Mouse (Mus musculus): Measurements from ENCODE around the gene Dock8. TPM values are rescaled to one million over a fixed set of nuclear protein-coding genes. Genes with fewer than 3 reads are reported as not detected.

Gene Dock8
- total and polyA plus RNA-seq, 3 experiments, result 16.1 to 30.1 TPM; not detected in 1

- no peaks in the 10 kb centered on the region; a peak in 1 of 4 replicates for H3K4me1 ChIP-seq (ENCODE audit: control insufficient read depth in 1 of 2, insufficient read depth in 2 of 2, low read length in 2 of 2)
- no peak overlapping the region for H3K4me3 ChIP-seq (ENCODE audit: control insufficient read depth in 1 of 2, insufficient read depth in 1 of 2, low read depth in 2 of 2, low read length in 2 of 2)
- H3K9ac ChIP-seq (ENCODE audit: control insufficient read depth, low read depth, low read length, poor library complexity, severe bottlenecking), result no peak overlapping the region
- no peak overlapping the region for H3K27ac ChIP-seq (ENCODE audit: control insufficient read depth, low read depth, low read length)
- DNase-seq (ENCODE audit: low read depth, low spot score), result no peak
- peaks cover 0 to 25% of the 10 kb centered on the region in 2 experiments; a peak in 3 of 4 replicates for H3K36me3 ChIP-seq (ENCODE audit: control insufficient read depth in 1 of 2, insufficient read depth in 2 of 2, low read length in 2 of 2)
- no peaks in the 10 kb centered on the region for H3K27me3 ChIP-seq (ENCODE audit: control insufficient read depth in 1 of 2, insufficient read depth in 2 of 2, low read length in 2 of 2)
- TF ChIP-seq GABPA (IDR thresholded peaks at IDR 0.05; ENCODE audit: low read depth, low read length) (no peak), ELF1 (IDR thresholded peaks at IDR 0.05; ENCODE audit: low read depth, low read length) (no peak), UBTF (IDR thresholded peaks at IDR 0.05; ENCODE audit: borderline replicate concordance, insufficient read depth, low read depth, low read length) (no peak), NRF1 (IDR thresholded peaks at IDR 0.05; ENCODE audit: insufficient read depth, low read depth, low read length, poor library complexity, severe bottlenecking) (no peak), ZMIZ1 (IDR thresholded peaks at IDR 0.05; ENCODE audit: low read depth, low read length) (no peak), BHLHE40 (IDR thresholded peaks at IDR 0.05; ENCODE audit: borderline replicate concordance, low read depth, low read length) (no peak), SIN3A (IDR thresholded peaks at IDR 0.05; ENCODE audit: low read length) (no peak), KAT2A (conservative IDR thresholded peaks at IDR 0.05; ENCODE audit: low read depth, low read length) (no peak)
- H3K79me2 ChIP-seq (ENCODE audit: control insufficient read depth, insufficient read depth, low read length, poor library complexity), result peaks cover 6% of the 10 kb centered on the region
- H3K9me3 ChIP-seq (replicated peaks; ENCODE audit: insufficient read depth, low read length), result no peaks in the 10 kb centered on the region
These were observed 63.0 kb downstream of the Dock8 start for GRCm38 (mm10) chr19:25062188-25062856.

- peaks cover 0 to 27% of the 10 kb centered on the region in 2 experiments; a peak in 3 of 4 replicates for H3K36me3 ChIP-seq (ENCODE audit: control insufficient read depth in 1 of 2, insufficient read depth in 2 of 2, low read length in 2 of 2)
- no peak overlapping the region for H3K4me3 ChIP-seq (ENCODE audit: control insufficient read depth in 1 of 2, insufficient read depth in 1 of 2, low read depth in 2 of 2, low read length in 2 of 2)
- TF ChIP-seq E2F4 (IDR thresholded peaks at IDR 0.05; ENCODE audit: borderline replicate concordance, low read depth, low read length) (no peak), CHD2 (IDR thresholded peaks at IDR 0.05; ENCODE audit: low read length) (no peak), ELF1 (IDR thresholded peaks at IDR 0.05; ENCODE audit: low read depth, low read length) (no peak), HCFC1 (IDR thresholded peaks at IDR 0.05; ENCODE audit: low read depth, low read length) (no peak), JUND (IDR thresholded peaks at IDR 0.05; ENCODE audit: low read depth, low read length) (no peak), ZMIZ1 (IDR thresholded peaks at IDR 0.05; ENCODE audit: low read depth, low read length) (no peak), USF2 (IDR thresholded peaks at IDR 0.05; ENCODE audit: borderline replicate concordance in 1 of 2, insufficient read depth in 1 of 2, low read depth in 1 of 2, low read length in 2 of 2) (no peak)
- H3K27me3 ChIP-seq (ENCODE audit: control insufficient read depth in 1 of 2, insufficient read depth in 2 of 2, low read length in 2 of 2), result no peaks in the 10 kb centered on the region
- H3K4me1 ChIP-seq (ENCODE audit: control insufficient read depth in 1 of 2, insufficient read depth in 2 of 2, low read length in 2 of 2), result no peaks in the 10 kb centered on the region; a peak in 1 of 4 replicates
- H3K9ac ChIP-seq (ENCODE audit: control insufficient read depth, low read depth, low read length, poor library complexity, severe bottlenecking), result no peak overlapping the region
- no peak overlapping the region for H3K27ac ChIP-seq (ENCODE audit: control insufficient read depth, low read depth, low read length)
- H3K79me2 ChIP-seq (ENCODE audit: control insufficient read depth, insufficient read depth, low read length, poor library complexity), result peaks cover 3% of the 10 kb centered on the region
- H3K9me3 ChIP-seq (replicated peaks; ENCODE audit: insufficient read depth, low read length), result no peaks in the 10 kb centered on the region
- no peak for DNase-seq (ENCODE audit: low read depth, low spot score)
These were observed 63.5 kb downstream of the Dock8 start for GRCm38 (mm10) chr19:25062857-25063240.

Measured in MEL (cell line).